Mouse (Mus musculus) ES-E14 (cell line): ENCODE data around the gene Cers6.

Source experiments
- HCFC1 ChIP-seq: IDR thresholded peaks from 2 replicates; pipeline ENCODE4 v1.6.1; 2012; ENCODE audit warnings: low read length, inconsistent platforms, borderline replicate concordance; ENCODE audit not compliant: insufficient read depth
- MAFK ChIP-seq: IDR thresholded peaks from 2 replicates; pipeline ENCODE4 v1.6.1; 2014; ENCODE audit warnings: mild to moderate bottlenecking, low read depth, low read length, inconsistent platforms; ENCODE audit not compliant: insufficient read depth
- ZC3H11A ChIP-seq: IDR thresholded peaks from 2 replicates; pipeline ENCODE4 v1.6.1; 2012; ENCODE audit warnings: low read depth, mild to moderate bottlenecking, inconsistent platforms, low read length, borderline replicate concordance
- ZNF384 ChIP-seq: IDR thresholded peaks from 2 replicates; pipeline ENCODE4 v1.6.1; 2012; ENCODE audit warnings: low read depth, low read length, inconsistent platforms

- TF ChIP-seq ZC3H11A (no peak), MAFK (no peak), ZNF384 (no peak), HCFC1 (no peak)
These were observed 127.9 kb downstream of the Cers6 start for GRCm38 (mm10) chr2:68989117-68989516.
